Mouse (Mus musculus) layer of hippocampus, adult 18-20 months (tissue): ENCODE measurements around the gene Slc9a9. TPM values are rescaled to one million over a fixed set of nuclear protein-coding genes. Genes with fewer than 3 reads are reported as not detected.
A peak's percentile ranks its signal among the peaks of the same experiment; 100 is the strongest.

Experiments used
- DNase-seq, 2 experiments: peaks; one replicate each; pipeline ENCODE4 v3.0.0; 2022; ENCODE audit warnings: low spot score in 2 of 2
- total RNA-seq, 2 experiments: library from RNA; stranded (reverse); gene quantifications; 2 replicates each; pipeline ENCODE4 v1.2.3; 2021

Slc9a9 gene
- total RNA-seq, 2 experiments from 2014 or later = 16.2 TPM

DNA sequence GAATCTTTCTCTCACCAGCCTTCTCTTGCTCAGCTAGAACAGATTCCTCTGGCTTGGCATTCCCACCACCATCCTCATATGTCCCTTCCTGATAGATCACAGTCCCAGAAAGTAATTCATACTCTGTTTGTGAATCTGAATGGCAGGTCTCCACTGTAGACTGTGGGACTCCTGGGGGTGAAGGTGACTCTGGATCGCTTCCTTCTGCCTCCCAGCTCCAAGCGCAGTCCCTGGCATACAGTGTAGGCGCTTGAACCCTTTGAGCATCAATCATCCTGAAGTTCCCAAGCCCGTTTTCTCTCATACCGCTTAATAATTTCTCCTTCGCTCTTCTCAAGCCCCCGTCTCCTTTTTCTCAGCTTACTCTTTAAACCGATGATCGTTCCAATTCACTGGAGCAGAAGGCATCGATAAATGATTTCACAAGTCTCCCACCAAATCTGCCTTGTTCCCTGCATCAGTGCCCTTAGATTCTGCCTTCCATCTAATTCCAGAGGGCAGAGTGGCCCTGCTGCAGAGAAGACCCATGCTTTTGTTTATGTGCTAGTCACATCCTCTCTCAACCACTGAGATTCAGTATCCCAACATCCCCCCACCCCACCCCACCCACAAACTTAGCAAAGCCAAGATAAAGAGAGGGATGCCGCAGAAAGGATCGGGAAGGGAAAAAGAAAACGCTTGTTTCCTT lies 401.3 kb downstream of the Slc9a9 start:
- no peak for DNase-seq

DNA sequence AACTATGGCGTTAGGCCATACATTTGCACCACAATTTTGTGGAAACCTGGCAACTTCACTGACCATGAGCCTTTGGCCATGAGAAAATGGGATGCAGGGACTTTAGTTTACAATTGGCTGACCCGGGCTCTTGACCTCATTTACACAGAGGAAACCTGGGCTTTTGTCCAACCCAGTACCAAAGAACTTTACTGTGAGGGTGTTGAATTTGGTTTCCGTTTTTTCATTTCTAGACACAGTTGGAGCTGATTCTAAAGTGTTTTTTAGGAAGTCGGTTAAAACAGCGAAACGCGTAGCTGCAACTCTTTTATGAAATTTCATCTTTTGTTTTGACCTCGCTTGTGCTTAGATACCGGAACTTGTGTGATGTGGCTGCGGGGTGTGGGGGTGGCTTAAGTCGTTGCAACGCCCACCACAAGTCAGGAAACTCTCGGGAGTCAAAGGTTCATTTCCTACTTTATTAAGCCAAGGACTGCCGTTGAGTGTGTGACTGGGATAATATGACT lies 402.8 kb downstream of the Slc9a9 start:
- DNase-seq = no peak

- no peak for DNase-seq
Observed at GRCm38 (mm10) chr9:95073691-95074090, 404.0 kb downstream of the Slc9a9 start.

DNA sequence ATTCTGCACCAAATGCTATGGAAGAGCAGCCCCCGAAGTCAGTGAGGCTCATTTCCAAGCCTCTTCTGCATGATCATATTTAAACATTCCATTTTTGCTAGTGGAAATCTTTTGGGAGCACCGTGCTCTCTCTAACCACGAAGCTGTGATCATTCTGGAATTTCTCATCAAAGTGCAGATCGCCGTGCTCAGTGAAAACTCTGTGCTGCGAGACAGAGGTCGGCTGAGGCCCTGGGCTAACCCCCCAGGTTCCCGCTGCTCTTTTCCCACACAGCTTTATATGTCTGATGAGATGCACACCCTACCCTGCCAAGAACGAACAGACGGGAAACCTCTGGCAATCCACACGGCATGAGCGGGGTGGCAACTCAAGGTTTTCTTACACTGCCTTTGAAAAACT lies 406.1 kb downstream of the Slc9a9 start:
- DNase-seq = peak in 1 of 2 experiments; percentile 35

DNA sequence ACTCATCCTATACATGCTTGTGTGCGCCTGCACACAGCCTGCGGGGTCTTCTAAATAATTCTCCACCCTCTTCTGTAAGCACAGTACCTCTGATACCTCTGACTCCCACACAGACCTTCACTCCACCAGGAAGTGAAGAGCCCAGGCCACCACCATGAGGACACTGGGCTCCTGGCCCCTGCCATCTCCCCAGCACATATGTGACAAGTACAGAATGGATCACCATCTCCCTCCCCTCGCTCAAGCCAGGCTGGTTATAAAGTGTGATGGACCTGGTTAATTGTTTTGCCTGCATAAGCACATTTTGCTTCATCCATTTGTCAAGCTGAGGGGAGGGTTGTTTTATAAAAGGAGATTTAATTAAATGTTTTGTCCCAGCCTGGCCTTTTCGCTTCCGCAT lies 408.2 kb downstream of the Slc9a9 start:
- DNase-seq = no peak

DNA sequence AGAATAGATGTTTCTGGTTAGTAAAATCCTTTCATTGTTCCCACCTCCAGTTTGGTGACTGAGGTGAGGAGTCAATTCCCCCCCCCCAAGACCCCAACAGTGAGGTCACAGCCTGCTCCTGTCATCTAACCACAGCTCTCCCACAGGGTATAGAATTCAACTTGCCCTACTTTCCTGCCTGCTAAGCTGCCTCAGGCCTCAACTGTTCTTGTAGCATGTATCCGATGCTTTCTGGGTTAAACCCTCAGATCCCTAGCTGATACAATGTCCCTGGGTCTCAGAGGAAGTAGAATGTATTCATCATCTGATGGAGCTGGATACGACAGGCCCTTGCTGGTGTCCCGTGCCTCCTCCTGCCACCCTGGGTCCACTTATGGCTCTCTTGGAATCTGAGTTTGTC lies 408.9 kb downstream of the Slc9a9 start:
- no peak for DNase-seq

GRCm38 (mm10) chr9:95079951-95080350 lies 410.2 kb downstream of the Slc9a9 start:
- DNase-seq = no peak

DNA sequence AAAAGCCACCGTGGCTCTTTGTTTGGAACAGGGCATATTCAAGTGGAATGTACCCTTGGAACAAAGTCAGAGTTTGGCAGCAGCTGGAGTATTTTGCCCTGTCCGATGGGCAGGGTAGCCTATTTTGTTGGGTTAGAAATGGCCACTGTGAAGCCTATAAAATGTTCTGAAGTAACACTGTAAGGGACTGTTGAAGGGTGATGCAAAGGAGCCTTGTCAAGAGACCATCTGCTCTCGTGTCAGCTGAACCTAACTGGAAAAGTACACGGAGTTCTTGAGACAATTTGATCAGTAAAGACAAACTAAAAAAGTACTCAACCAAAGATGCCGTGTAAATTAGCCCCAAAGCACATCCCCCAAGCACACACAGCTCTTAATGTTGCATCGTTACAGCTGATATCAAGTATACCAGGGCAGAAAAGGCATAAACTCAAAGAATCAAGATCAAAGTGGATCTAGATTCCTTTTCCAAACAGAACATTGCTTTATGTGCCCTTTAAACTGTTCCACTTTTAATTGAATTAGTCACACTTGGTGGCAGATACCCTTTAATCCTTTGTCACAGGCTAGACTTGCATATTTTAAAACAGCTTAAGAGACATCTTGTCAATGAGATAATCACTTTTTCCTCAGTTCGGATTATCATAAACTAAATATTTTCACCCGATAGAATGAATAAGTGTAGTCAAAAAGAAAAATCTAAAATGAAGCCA lies 416.6 kb downstream of the Slc9a9 start:
- no peak for DNase-seq

DNA sequence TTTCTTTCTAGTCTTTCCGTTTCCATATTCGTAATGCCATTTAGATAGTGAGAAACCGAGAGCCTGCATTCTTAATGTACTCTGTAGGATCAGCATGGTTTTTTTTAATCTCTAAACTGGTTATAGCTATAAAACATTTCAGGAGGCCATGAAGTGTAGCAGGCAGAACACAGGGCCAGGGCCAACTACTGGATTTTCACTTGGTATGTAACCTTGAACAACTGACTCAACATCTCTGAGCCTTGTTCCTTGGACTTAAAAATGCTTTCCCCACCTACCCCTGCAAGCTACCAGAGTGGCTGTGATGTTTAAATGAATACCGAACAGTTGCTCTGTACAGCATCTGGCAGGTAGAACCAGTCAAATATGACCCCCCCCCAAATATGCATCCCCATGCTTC lies 418.5 kb downstream of the Slc9a9 start:
- no peak for DNase-seq

- DNase-seq = peak in 1 of 2 experiments; percentile 66
Observed at GRCm38 (mm10) chr9:95089050-95089449, 419.3 kb downstream of the Slc9a9 start.

- no peak for DNase-seq
Observed at GRCm38 (mm10) chr9:95096486-95096885, 426.8 kb downstream of the Slc9a9 start.

GRCm38 (mm10) chr9:95105768-95106167 lies 436.1 kb downstream of the Slc9a9 start:
- no peak for DNase-seq

DNA sequence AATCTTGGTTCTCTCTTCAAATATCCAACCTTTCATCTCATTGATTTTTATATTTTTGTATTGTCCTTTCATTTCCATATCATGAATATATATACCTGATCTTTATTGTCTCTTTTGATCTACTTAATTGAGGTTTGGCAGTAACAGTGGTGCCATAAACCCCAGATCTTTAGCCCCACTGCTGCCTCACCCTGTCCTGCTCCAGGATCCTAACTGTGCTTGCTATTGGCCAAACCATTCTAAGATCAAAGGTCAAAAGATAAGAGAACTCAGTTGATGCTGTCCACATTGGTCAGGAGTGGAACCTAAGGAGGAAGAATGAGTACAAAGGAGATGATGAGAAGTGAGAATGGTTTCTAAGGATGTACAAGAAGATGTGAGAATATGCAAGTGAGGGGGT lies 440.1 kb downstream of the Slc9a9 start:
- no peak for DNase-seq

- DNase-seq = no peak
Observed at GRCm38 (mm10) chr9:95110768-95111167, 441.1 kb downstream of the Slc9a9 start.

- no peak for DNase-seq
Observed at GRCm38 (mm10) chr9:95111732-95112131, 442.0 kb downstream of the Slc9a9 start.

GRCm38 (mm10) chr9:95113157-95114135 lies 443.7 kb downstream of the Slc9a9 start:
- no peak for DNase-seq

DNA sequence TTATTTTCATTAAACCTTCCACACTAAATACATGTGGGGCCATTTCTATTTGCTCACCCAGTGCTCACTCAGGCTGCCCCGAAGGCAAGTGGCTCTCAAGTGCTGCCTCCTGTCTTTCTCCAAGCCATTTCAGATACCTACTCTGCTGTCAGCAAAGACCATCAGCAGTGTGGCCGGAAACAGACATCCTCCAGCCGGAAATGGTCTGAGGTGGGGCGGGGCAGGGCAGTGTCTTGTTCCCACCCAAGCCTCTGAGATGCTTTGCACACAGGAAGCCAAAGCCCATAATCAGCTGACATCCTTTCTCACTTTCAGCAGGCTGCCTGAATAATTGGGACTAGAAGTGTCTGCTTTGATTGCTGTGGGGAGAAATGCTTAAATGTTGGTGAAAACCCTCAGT lies 450.4 kb downstream of the Slc9a9 start:
- DNase-seq = no peak

DNA sequence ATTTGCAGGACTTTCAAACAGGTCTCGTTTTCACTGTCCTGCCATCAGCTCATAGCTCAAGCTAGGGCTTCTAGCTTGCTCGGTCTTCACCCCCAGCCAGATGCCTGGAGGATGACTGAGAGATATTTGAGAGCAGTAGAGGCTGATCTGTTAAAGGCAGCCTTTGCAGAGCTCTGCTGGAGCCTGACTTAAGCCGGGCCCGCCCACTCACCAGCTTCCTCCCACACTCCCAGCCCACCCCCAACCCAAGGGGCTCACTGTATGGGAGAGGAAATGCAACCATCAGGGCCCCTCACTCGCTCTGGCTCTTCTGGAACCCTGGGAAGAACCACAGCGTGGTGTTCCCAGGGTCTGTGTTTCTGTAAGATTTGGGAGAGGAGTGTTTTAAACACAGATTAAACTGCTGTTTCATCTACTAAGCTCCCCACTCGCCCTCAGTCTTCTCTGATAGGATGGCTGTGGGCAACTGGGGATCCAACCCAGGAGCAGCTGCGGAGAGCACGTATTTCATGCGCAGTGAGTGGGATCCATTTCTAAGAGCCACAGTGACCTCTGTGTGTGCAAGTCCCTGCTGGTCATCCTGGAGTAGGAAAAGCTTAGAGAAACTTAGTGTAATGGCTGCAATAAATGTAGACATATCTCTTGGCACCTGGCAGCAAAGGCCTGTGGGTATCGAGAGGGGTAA lies 451.6 kb downstream of the Slc9a9 start:
- DNase-seq = no peak

GRCm38 (mm10) chr9:95125683-95126082 lies 456.0 kb downstream of the Slc9a9 start:
- DNase-seq = no peak

DNA sequence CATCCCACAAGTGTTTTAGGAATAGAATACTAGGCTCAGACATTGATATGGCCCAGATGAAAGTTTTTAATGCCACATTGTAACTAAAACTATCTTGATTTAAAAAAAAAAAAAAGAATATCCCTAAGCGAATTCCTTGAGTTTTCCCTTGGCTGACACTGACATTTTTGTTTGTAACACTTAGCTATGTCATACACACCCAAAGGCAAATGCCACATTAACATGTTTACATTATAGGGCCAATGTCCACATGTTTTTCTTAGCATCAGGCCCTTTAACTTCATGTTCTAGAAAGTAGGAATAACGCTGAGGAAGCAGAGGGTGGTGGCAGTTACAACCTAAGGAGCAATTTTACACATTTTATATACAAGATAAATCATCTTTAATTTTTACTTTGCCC lies 458.1 kb downstream of the Slc9a9 start:
- no peak for DNase-seq

DNA sequence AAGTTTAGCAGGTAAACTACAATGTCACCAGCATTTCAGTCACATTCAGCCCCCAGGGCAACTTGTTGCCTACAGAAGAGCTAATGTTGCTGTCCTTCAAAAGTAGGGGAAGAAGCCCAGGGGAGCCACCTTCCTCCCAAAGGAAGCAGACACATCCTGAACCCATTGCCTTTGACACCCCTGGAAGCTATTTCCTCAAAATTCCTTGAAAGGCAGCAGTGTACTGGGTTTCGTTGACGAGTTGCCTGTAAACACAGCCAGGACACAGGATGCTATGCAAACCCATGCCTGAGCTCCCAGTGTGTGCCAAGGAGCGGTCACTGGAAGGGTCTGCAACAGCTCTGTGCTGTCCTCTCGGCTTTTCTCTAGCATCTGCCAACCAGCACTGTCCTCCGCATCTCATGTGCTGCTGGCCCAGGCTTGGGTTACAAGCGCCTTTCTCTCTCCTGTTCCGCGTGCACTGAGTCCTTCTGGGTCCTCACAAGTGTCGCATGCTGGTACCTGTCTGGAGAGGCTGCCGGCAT lies 479.6 kb downstream of the Slc9a9 start:
- no peak for DNase-seq
